ENCODE assay signal across 9 mouse cellular contexts in genomic region chr15:25364160-25364818, GRCm38 (mm10). TPM values are rescaled to one million over a fixed set of nuclear protein-coding genes. Genes with fewer than 3 reads are reported as not detected.
DNase-seq lines count a peak whose midpoint lies in the region; ATAC-seq lines count a peak whose summit lies in the region.
"Had no signal": no experiment of that assay in that cellular context is flagged by ENCODE, and none has a peak within 500 bp of the region (broad histone marks: within the 10 kb centered on the region; RNA-seq: fewer than 3 reads in every experiment).

No protein-coding gene starts in this region.

- WGBS in heart, embryonic 13.5 days = 14% methylated on average over 85 of the region's 97 CpGs
- 5% methylated on average over 97 of the region's 97 CpGs for WGBS in midbrain, embryonic 14.5 days

- H3K27ac ChIP-seq in heart, embryonic 13.5 days (replicated peaks) = no peak overlapping the region
- peak overlapping the region; percentile 81 for H3K27ac ChIP-seq in midbrain, embryonic 14.5 days (replicated peaks; ENCODE audit: low read depth, low read length)

- no peaks in the 10 kb centered on the region for H3K9me3 ChIP-seq in heart, embryonic 13.5 days
- no peaks in the 10 kb centered on the region for H3K9me3 ChIP-seq in midbrain, embryonic 14.5 days (ENCODE audit: control insufficient read depth, low read length)

- H3K4me3 ChIP-seq in heart, embryonic 13.5 days = peak overlapping the region; percentile 56
- H3K4me3 ChIP-seq in midbrain, embryonic 14.5 days (replicated peaks; ENCODE audit: low read depth, low read length) = peak overlapping the region; percentile 15; the same call in 1 of the 2 replicates

- peak overlapping the region; percentile 77 for H3K4me2 ChIP-seq in heart, embryonic 13.5 days
- peak overlapping the region; percentile 52 for H3K4me2 ChIP-seq in midbrain, embryonic 14.5 days (ENCODE audit: low read length)

- peak overlapping the region; percentile 83 for H3K9ac ChIP-seq in heart, embryonic 13.5 days
- H3K9ac ChIP-seq in midbrain, embryonic 14.5 days (replicated peaks; ENCODE audit: low read length) = peak overlapping the region; percentile 58

- no peak; the same call in 1 of the 2 replicates for ATAC-seq in heart, embryonic 13.5 days (ENCODE audit: extremely low read depth, insufficient number of reproducible peaks, low FRiP score, low TSS enrichment)
- ATAC-seq in midbrain, embryonic 14.5 days (ENCODE audit: low FRiP score, low TSS enrichment) = peak; percentile 16; the same call in 1 of the 2 replicates

- H3K27me3 ChIP-seq in heart, embryonic 13.5 days (replicated peaks) = 0 out of 2 replicates have a peak, but pooled peaks cover 4% of the 10 kb centered on the region
- no peaks in the 10 kb centered on the region for H3K27me3 ChIP-seq in midbrain, embryonic 14.5 days (ENCODE audit: control insufficient read depth, insufficient read depth, low read length)
- H3K27me3 ChIP-seq: CH12.LX had no signal

- peak; percentile 3 to 14 for DNase-seq in heart, adult 18-20 months
- no peak for DNase-seq in heart, adult 8-10 months (ENCODE audit: low spot score)
- peak; percentile 28 for DNase-seq in adrenal gland, postnatal 25 days
- peak; percentile 30 for DNase-seq in kidney, postnatal 14 days
- peak; percentile 68 for DNase-seq in midbrain, embryonic 14.5 days
- peak; percentile 13 for DNase-seq in urinary bladder, postnatal 25 days (ENCODE audit: low spot score)
- DNase-seq in layer of hippocampus, adult 11-12 months (ENCODE audit: low spot score) = no peak

- no peaks in the 10 kb centered on the region for H3K36me3 ChIP-seq in heart, embryonic 13.5 days
- peaks cover 20% of the 10 kb centered on the region for H3K36me3 ChIP-seq in midbrain, embryonic 14.5 days (ENCODE audit: control insufficient read depth, insufficient read depth, low read length)

- peaks cover 5% of the 10 kb centered on the region; the same call in 1 of the 2 replicates for H3K4me1 ChIP-seq in heart, embryonic 13.5 days
- H3K4me1 ChIP-seq in midbrain, embryonic 14.5 days (ENCODE audit: control insufficient read depth, insufficient read depth, low read length) = peaks cover 50% of the 10 kb centered on the region

RNA-seq across cellular contexts. Expression of gene Basp1, which starts 49.3 kb away (rescaled TPM):
- total RNA-seq in heart, adult 18-20 months (2021) = 1 to 10 TPM; 1.0 to 2.9 TPM
- under 1 TPM; 0.73 to 0.91 (median 0.83) TPM for total RNA-seq in heart, adult 8-10 months (2022)
- 5.2 and 5.8 TPM in 2 replicates for total RNA-seq in adrenal gland, postnatal 25 days (2021)
- polyA plus RNA-seq in heart, embryonic 13.5 days (2015; fragmentation: Nextera tagmentation; extraction: Ambion mirVana) = 6.2 and 7.2 TPM in 2 replicates
- polyA plus RNA-seq in midbrain, embryonic 14.5 days (2014; fragmentation: Nextera tagmentation; extraction: Ambion mirVana) = 227 and 382 TPM in 2 replicates

Comparison
In these comparisons a context has a peak if more than half of its experiments do, and no peak if none do; other contexts are left out.
1. DNase-seq: peak in heart, adult 18-20 months (2 of 2), adrenal gland, postnatal 25 days (single experiment), kidney, postnatal 14 days (single experiment), midbrain, embryonic 14.5 days (single experiment) and urinary bladder, postnatal 25 days (single experiment); none in heart, adult 8-10 months (single experiment) and layer of hippocampus, adult 11-12 months (single experiment).